Mouse (Mus musculus): Measurements from ENCODE around the gene Gm13288.
"Not testable (repeated sequence)": the region's sequence is repeated elsewhere in the genome, so short reads cannot be mapped to it uniquely, and the experiment has no call there.

Gene Gm13288

DNA sequence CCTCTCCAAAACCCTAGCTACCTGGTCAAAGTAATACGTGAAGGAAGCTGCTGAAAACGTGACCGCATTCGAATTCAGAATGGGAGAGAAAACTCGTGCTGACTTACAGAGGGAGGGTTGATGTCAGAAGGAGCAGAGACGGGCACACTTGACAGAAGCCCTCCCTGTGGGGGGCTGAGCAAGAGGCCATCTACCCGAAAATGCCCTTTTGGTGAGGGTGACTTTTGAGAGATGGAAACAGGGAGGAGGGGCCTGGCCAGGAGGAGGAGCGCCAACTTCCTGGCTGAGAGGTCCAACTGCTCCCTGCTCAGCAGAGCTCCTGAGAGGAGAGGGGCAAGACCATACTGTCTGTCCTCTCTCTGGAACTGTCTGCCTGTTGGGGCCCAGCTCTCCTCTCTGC, at the start of gene Gm13288:
TSS of gene Gm13288 (plus strand) at position 301 of the 400 bp plus-strand sequence.
- not testable (repeated sequence) for DNase-seq

DNA sequence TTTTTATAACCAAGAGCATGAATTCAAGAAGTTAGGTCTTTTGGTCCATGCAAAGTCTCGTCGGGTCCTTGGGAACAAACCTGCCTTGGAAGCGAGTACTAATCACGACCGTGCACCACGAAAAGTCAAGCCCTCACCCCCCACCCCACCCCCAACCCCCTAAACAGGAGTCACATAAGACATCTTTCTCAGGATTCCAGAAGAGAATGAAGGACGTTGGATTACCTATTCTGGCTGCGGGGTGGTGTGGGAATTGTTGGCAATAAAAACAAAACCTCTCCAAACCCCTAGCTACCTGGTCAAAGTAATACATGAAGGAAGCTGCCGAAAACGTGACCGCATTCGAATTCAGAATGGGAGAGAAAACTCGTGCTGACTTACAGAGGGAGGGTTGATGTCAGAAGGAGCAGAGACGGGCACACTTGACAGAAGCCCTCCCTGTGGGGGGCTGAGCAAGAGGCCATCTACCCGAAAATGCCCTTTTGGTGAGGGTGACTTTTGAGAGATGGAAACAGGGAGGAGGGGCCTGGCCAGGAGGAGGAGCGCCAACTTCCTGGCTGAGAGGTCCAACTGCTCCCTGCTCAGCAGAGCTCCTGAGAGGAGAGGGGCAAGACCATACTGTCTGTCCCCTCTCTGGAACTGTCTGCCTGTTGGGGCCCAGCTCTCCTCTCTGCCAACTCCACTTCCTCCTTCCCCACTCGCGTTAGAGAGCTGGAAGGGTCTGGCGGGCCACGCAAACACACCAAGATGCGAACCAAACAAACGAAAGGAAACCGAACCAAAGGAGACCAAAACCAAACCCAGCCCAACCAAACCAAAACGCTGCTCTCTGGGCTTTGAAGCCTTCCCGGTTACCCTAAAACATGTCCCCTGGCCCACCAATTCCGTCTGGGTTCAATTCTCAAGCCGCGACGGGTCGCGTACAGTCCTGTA, 48.5 kb upstream of the Gm13288 start:
- DNase-seq: not testable (repeated sequence)

DNA sequence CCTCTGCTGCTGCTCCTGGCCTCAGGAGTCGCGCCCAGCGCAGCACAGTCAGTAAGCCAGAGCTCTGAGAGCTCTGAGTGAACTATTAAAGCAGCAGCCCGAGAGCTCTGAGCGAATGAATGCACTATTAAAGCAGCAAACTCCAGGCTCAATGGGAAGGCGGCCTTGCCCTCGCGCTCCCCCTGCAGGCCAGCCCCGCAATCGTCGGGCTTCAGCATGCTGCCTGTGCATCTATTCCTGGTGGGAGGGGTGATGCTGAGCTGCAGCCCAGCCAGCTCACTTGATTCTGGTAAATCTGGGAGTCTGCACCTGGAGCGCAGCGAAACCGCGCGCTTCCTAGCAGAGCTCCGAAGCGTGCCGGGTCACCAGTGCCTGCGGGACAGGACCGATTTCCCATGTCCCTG, 47.7 kb upstream of the Gm13288 start:
- peak; percentile 94 for DNase-seq

DNA sequence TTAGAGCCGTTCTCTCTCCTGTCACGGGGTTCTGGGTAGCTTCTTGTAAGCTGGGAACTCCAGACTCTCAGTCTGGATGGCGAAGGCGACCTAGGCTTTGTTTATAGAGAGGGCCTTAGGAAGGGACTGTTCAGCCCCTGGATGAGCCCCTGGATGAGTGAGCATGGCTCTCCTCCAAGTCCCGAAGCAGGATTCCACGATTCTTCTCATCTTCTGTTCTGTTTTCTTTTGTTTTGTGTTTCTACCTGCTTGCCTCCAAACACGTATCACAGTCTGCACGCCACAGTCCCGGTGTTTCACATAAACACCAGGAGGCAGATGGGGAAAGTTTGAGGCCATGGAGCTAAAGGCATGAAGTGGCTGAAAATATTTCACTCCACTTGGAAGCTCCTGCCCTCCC, 46.6 kb upstream of the Gm13288 start:
- not testable (repeated sequence) for DNase-seq

DNA sequence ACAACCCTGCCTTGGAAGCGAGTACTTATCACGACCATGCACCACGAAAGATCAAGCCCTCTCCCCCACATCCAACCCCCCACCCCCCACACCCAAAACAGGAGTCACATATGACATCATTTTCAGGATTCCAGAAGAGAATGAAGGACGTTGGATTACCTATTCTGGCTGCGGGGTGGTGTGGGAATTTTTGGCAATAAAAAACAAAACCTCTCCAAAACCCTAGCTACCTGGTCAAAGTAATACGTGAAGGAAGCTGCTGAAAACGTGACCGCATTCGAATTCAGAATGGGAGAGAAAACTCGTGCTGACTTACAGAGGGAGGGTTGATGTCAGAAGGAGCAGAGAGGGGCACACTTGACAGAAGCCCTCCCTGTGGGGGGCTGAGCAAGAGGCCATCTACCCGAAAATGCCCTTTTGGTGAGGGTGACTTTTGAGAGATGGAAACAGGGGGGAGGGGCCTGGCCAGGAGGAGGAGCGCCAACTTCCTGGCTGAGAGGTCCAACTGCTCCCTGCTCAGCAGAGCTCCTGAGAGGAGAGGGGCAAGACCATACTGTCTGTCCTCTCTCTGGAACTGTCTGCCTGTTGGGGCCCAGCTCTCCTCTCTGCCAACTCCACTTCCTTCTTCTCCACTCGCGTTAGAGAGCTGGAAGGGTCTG, 45.6 kb upstream of the Gm13288 start, which contains the start of gene Gm13283:
TSS of gene Gm13283 (plus strand) at position 510 of the 659 bp plus-strand sequence.
- not testable (repeated sequence) for DNase-seq

GRCm38 (mm10) chr4:88760431-88760830, 44.9 kb upstream of the Gm13288 start:
- DNase-seq: peak; percentile 91

DNA sequence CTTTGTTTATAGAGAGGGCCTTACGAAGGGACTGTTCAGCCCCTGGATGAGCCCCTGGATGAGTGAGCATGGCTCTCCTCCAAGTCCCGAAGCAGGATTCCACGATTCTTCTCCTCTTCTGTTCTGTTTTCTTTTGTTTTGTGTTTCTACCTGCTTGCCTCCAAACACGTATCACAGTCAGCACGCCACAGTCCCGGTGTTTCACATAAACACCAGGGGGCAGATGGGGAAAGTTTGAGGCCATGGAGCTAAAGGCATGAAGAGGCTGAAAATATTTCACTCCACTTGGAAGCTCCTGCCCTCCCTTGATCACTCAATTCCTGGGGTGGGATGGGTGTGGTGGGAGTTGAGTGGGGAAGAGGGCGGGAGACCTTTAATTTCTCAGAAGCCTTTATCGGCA, 43.6 kb upstream of the Gm13288 start:
- not testable (repeated sequence) for DNase-seq

GRCm38 (mm10) chr4:88762341-88762740, 43.0 kb upstream of the Gm13288 start:
- DNase-seq: not testable (repeated sequence)

GRCm38 (mm10) chr4:88763384-88764018, 41.8 kb upstream of the Gm13288 start:
- peak; percentile 89 for DNase-seq

- not testable (repeated sequence) for DNase-seq
Observed at GRCm38 (mm10) chr4:88773534-88773933, 31.8 kb upstream of the Gm13288 start, which contains the start of gene Gm13290. Gene Gm13290, plus strand, starts transcription at chr4:88773834.

- DNase-seq: not testable (repeated sequence)
Observed at GRCm38 (mm10) chr4:88776622-88777021, 28.7 kb upstream of the Gm13288 start, which contains the start of gene Gm13289. Gene Gm13289, plus strand, starts transcription at chr4:88776922.

DNA sequence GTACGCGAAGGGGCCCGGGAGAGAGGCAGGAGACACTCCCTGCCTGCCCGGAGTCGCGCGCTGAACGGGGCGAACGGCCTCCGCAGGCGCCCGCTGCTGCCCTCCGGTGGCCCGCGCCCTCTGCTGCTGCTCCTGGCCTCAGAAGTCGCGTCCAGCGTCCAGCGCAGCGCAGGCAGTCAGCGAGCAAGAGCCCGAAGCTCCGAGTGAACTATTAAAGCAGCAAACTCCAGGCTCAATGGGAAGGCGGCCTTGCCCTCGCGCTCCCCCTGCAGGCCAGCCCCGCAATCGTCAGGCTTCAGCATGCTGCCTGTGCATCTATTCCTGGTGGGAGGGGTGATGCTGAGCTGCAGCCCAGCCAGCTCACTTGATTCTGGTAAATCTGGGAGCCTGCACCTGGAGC, 25.8 kb upstream of the Gm13288 start, which contains the start of gene Gm13272:
TSS of gene Gm13272 (plus strand) at position 301 of the 400 bp plus-strand sequence.
- DNase-seq: not testable (repeated sequence)

DNA sequence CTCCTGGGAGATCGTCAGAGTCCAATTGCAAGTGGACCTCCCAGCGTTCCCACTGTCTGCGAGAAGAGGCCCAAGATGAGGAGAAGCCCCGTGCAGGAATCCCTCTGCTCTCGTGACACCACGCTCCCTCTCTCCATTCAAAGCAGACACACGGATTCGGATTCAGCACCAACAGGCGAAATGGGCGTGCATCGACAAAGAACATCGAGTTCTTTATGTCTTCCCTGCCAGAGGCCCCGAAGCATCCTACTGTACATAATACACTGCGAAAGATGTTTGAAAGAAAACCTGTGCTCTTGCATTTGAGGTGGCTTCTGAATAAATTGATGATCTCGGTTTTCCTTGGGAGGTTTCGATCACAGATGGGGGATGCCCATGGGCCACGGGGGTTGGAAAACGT, 25.0 kb upstream of the Gm13288 start:
- not testable (repeated sequence) for DNase-seq

- DNase-seq: not testable (repeated sequence)
Observed at GRCm38 (mm10) chr4:88781831-88782230, 23.5 kb upstream of the Gm13288 start, which contains the start of gene Ifnz. Gene Ifnz, plus strand, starts transcription at chr4:88782131.

GRCm38 (mm10) chr4:88782335-88782734, 23.0 kb upstream of the Gm13288 start:
- not testable (repeated sequence) for DNase-seq

- DNase-seq: not testable (repeated sequence)
Observed at GRCm38 (mm10) chr4:88785409-88785808, 19.9 kb upstream of the Gm13288 start, which contains the start of gene Gm13276. Gene Gm13276, plus strand, starts transcription at chr4:88785709.

GRCm38 (mm10) chr4:88788402-88788801, 16.9 kb upstream of the Gm13288 start, which contains the start of gene Gm13277:
Gene Gm13277, plus strand, starts transcription at chr4:88788632.
- not testable (repeated sequence) for DNase-seq

- DNase-seq: not testable (repeated sequence)
Observed at GRCm38 (mm10) chr4:88791250-88791649, 14.1 kb upstream of the Gm13288 start, which contains the start of gene Gm13278. Gene Gm13278, plus strand, starts transcription at chr4:88791550.

DNA sequence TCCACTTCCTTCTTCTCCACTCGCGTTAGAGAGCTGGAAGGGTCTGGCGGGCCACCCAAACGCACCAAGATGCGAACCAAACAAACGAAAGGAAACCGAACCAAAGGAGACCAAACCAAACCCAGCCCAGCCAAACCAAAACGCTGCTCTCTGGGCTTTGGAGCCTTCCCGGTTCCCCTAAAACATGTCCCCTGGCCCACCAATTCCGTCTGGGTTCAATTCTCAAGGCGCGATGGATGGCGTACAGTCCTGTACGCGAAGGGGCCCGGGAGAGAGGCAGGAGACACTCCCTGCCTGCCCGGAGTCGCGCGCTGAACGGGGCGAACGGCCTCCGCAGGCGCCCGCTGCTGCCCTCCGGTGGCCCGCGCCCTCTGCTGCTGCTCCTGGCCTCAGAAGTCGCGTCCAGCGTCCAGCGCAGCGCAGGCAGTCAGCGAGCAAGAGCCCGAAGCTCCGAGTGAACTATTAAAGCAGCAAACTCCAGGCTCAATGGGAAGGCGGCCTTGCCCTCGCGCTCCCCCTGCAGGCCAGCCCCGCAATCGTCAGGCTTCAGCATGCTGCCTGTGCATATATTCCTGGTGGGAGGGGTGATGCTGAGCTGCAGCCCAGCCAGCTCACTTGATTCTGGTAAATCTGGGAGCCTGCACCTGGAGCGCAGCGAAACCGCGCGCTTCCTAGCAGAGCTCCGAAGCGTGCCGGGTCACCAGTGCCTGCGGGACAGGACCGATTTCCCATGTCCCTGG, 11.2 kb upstream of the Gm13288 start, which contains the start of gene Gm13275:
TSS of gene Gm13275 (plus strand) at position 552 of the 740 bp plus-strand sequence.
- not testable (repeated sequence) for DNase-seq

- DNase-seq: not testable (repeated sequence)
Observed at GRCm38 (mm10) chr4:88797097-88797496, 8.2 kb upstream of the Gm13288 start, which contains the start of gene Gm13279. Gene Gm13279, plus strand, starts transcription at chr4:88797397.

DNA sequence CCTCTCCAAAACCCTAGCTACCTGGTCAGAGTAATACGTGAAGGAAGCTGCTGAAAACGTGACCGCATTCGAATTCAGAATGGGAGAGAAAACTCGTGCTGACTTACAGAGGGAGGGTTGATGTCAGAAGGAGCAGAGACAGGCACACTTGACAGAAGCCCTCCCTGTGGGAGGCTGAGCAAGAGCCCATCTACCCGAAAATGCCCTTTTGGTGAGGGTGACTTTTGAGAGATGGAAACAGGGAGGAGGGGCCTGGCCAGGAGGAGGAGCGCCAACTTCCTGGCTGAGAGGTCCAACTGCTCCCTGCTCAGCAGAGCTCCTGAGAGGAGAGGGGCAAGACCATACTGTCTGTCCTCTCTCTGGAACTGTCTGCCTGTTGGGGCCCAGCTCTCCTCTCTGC, 6.0 kb upstream of the Gm13288 start, which contains the start of gene Gm13285:
TSS of gene Gm13285 (plus strand) at position 301 of the 400 bp plus-strand sequence.
- not testable (repeated sequence) for DNase-seq
